Mouse (Mus musculus) adrenal gland, postnatal 25 days (tissue): ENCODE measurements around the gene Spg7. TPM values are rescaled to one million over a fixed set of nuclear protein-coding genes. Genes with fewer than 3 reads are reported as not detected.
A peak's percentile ranks its signal among the peaks of the same experiment; 100 is the strongest.

Experiments used
- DNase-seq: peaks from one replicate; pipeline ENCODE4 v3.0.0; 2021; ENCODE audit warnings: mixed read lengths
- microRNA-seq, 2 experiments: library from miRNA; unstranded; fragments of <30 nt; microRNA quantifications; one replicate each; pipeline ENCODE4 v1.2.0; 2021
- total RNA-seq: library from RNA; stranded (reverse); gene quantifications from 2 replicates; pipeline ENCODE4 v1.2.3, GENCODE M21; 2021

The Spg7 gene
- total RNA-seq, 1 experiment from 2014 or later: 91.5 TPM

DNA sequence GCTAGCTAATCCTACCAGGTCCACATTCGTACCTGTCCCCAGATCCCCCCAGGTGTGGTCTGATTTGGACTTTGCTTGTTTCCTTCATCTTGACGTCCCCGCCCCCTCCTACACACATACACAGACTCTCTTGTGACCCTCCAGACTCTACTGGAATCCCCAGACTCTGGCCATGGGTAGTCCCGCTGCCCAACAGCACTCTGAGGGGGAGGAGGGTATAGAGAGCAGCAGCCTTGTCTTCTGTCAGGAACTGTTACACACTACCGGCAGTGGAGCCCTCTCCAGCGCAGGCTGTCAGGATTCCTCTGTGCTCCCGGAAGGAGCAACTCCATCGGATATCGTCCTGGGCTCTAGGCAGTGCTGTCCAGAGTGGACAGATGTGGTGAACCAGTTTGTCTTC is 68.3 kb downstream of the Spg7 start:
- no peak for DNase-seq

DNA sequence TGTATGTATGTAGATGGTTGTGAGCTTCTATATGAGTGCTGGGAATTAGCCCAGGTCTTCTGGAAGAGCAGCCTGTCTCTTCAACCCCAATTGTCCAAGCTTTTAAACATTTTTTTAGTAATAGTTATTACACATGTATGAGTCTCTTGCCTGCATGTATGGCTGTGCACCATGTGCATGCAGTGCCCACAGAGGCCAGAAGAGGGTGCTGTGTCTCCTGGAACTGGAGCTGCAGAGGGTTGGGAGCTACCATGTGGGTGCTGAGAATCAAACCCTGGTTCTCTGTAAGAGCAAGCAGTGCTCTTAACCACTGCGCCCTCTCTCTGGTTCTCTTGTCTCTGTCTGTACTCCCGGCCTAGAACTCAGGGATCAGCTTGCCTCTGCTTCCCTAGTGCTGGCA is 70.2 kb downstream of the Spg7 start:
- no peak for DNase-seq

DNA sequence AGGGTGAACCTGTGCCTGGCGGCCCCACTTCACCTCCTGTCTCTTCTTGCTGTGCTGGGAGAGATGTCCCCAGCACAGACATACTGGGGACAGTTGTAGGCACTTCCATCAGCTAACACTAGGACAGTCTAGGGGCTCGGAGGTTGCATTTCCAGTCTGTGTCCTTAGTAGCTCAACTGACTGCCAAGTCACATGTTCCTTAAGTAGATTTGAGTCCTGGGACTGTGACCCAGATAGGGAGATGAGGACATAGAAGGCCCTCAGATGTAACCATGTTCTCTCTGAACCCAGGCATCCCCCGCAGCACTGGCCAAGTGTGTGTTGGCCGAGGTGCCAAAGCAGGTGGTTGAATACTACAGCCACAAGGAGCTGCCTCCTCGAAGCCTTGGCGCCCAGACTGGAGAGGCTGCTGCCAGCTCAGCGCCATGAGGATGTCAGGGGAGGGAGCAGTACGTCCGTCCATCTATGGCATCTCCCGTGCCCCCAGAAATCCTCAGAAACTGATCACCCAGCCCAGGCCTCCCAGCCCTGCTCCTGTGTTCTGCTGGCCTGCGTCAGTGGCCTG is 71.5 kb downstream of the Spg7 start:
- no peak for DNase-seq

DNA sequence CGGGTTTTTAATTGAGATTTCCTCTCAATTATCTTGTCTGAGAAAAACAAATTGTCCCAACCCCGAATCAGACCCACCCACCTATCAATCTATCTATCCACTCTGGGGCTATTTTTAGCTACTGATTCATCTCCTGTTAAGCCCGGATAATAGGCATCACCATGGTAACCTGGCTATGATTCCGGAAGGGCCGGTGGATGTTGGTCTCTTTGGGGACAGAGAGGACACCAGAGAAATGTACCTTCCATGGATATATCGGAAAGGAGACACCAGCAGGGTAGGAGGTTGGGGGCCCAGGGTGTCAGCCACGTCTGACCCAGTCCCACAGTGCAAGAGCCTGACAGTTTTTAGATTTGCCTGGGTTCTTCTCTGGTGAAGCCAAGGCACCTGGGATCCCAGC is 72.7 kb downstream of the Spg7 start:
- DNase-seq: no peak

DNA sequence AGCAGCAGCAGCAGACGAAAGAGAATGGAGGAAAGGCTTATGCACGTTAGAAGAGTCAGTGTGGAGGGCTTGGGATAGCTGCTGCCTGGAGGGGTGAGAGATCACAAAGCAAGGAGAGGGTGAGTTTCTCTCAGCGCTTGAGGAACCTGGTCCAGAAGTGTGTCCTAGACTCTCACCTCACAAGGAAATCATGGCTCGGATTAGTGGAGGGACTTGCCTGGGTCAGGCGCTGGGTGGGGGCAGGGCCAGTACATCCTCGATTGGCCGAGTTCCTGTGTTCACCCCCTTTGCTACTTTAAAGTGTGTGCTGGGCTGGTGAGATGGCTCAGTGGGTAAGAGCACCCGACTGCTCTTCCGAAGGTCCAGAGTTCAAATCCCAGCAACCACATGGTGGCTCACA is 73.1 kb downstream of the Spg7 start:
- DNase-seq: no peak

DNA sequence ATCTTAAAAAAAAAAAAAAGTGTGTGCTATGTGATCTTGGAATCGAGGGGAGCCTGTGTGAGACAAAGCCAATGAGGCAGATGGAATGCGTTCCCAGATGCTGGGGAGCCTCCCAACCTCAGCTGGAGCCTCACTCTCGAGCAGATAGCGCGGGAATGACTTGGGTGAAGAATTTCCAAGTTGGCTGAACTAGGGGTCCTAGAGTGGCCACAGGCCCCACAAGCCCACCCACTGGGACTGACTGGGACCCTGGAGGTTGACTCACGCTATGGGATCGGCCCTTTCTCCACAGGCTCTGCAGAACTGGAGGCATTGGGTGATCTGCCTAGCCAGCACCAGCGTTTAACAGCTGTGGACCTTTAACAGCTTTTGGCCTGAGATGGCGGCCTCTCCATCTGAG is 73.5 kb downstream of the Spg7 start:
- DNase-seq: no peak

DNA sequence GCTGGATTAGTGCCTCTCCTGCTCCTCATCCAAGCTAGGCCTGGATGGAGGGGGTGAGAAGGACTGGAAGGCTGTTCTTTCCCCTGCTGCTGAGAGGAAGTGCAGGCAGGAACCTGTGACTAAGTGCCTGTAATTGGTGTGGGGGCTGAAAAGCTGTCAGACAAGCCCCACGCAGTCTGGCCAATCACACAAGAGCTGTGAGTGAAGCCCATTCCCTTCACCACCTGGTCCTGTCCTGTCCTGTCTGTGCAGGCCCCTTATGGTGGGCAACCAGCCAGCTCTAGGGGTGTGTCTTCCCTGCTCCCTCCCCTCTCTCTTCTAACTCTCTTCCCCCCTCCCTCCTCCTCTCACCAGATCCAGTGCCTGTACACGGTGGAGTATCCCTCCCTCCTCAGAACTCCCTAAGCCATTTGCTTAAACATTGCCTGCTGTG is 74.9 kb downstream of the Spg7 start:
- peak; percentile 38 for DNase-seq

DNA sequence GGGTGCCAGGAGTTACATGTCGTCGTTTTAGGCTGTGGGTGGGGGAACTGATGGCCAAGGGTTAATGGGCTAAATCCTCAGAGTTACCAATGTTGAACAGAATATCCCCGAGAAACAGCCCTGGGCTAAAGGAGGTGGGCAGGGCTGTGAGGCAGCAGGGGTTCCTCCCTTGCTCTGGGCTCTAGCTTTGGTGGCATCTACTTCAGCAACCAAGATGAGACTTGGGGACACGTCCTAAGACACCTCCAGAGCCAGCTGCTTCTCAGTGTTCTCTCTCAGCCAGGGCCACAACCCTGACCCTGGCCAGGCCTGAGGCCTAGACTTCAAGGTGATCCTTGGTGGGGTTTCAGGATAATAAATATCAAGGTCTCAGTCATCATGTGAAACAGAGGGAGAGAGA is 76.0 kb downstream of the Spg7 start:
- DNase-seq: no peak

DNA sequence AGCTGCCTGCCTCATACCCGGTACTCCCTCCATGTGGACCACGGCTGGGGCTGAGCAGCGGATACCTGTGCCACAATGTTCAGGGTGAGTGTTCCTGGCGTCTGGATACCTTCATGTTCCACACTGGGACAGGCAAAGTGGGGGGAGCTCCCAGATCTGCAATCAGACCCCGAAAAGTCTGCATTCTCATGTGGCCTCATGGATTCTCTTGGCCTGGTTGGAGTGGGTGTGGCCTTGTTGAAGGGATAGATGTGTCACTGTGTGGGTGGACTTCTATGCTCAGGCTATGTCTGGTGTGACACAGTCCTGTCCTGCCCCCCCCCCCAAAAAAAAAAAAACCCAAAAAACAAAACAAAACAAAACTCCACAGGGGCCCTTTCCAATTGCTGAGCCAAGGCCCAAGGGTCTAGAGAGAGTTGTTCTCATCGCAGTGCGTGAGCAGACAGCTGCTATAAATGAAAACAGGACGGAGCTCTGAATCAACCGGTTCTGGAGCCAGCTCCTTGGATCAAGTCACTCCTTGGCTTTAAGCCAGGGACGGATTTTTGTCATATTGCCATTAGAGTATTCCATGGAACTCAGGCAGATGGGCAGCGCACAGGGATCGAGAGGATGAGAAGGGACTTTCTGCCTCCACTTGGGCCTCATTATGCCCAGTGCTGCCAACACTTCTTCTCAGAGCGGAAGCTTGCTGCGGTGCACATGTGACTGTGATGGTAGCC is 79.2 kb downstream of the Spg7 start:
- DNase-seq: peak; percentile 64

DNA sequence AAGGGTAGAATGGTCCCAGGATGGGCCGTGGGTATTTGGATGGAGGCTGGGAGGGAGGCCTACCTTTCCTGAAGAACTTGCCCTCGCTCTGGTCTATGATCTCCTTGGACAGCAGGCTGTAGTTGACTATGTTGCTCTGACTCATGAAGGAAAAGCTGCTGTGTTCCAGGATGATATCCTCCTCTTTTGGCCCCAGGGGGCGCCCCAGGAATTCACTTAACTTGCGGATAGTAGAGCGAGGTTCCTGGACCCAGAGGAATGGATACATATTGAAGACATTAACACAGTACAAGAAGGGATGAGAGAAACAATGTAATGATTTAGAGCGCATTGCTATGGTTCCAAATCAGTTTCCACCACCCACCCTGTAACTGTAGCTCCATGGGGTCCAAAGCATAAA is 82.5 kb downstream of the Spg7 start:
- DNase-seq: peak; percentile 59

DNA sequence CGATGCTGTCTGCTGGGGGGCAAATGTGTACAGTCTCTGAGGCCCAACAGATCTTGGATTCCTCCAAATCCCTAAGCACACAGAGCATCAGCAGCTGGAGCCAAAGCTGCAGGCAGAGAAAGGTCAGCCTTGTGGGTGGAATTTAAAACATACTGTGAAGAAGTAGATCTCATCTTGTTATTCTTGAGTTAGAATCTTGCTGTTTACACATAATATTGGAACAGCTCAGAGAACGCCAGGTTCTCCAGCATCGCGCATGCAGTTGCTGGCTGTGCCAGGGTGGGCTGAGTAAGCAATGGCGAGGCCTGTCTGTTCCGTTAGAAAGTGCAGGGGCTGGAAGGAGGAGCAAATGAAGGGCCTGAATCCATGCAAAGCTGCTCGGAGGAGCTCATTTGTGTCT is 83.6 kb downstream of the Spg7 start:
- DNase-seq: no peak

Small RNAs within 50 kb of the gene (microRNA-seq; reads per million reads assigned to microRNA genes)
- gene Mir7079 (0 reads per million in 2 experiments), gene Mir7080 (0 to 0.34 reads per million in 2 experiments)

Other genes with a start within 250 kb of the Spg7 start
- gene Cdh15, start 215.0 kb upstream of the Spg7 start, total RNA-seq: 0.55 TPM in 1 of 2 replicates, not detected in the other
- 111 TPM in 2 replicates for gene Ankrd11, start 20.7 kb upstream of the Spg7 start, total RNA-seq
- gene Rpl13, start 39.4 kb downstream of the Spg7 start, total RNA-seq: 560 and 633 TPM in 2 replicates
- gene Cpne7, start 54.4 kb downstream of the Spg7 start, total RNA-seq: 4.6 and 6.4 TPM in 2 replicates
- gene Sult5a1, start 95.4 kb downstream of the Spg7 start, total RNA-seq: 5.3 and 5.5 TPM in 2 replicates
- 30.1 and 32.6 TPM in 2 replicates for gene Dpep1, start 123.3 kb downstream of the Spg7 start, total RNA-seq
- gene Chmp1a, start 149.8 kb downstream of the Spg7 start, total RNA-seq: 79.0 and 97.8 TPM in 2 replicates
- 3.3 and 4.0 TPM in 2 replicates for gene Spata33, start 149.9 kb downstream of the Spg7 start, total RNA-seq
- 68.7 and 78.2 TPM in 2 replicates for gene Cdk10, start 161.9 kb downstream of the Spg7 start, total RNA-seq
- gene Spata2l, start 173.3 kb downstream of the Spg7 start, total RNA-seq: 15.6 and 17.9 TPM in 2 replicates
- 32.3 and 33.0 TPM in 2 replicates for gene Zfp276, start 191.3 kb downstream of the Spg7 start, total RNA-seq
- gene Vps9d1, start 191.4 kb downstream of the Spg7 start, total RNA-seq: 25.2 and 36.7 TPM in 2 replicates